Mouse (Mus musculus): ENCODE results near the gene Vps13d.

DNA sequence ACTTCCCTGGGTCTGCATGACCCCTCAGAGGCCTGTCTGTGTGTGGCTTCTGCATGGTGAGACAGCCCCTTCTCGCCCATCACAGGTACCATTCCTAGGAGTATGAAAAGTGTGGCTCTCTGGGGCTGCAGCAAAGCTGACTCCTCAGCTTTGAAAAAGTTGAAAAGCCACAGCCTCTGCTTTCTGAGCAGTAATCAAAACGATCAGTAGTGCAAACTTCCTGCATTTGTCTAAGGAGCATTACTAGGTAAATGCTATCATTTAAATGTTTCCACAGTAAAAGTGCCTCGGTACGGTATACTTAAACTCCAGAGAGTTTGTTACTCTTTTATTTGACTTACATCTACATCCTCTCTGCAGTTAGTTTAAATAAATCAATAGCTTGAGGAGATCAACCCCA, 59.3 kb downstream of the Vps13d start:
- TF ChIP-seq CTCF (IDR thresholded peaks at IDR 0.05) (no peak), EP300 (IDR thresholded peaks at IDR 0.05) (no peak)
